Mouse (Mus musculus): ENCODE results near the gene Gchfr.

Gchfr gene

DNA sequence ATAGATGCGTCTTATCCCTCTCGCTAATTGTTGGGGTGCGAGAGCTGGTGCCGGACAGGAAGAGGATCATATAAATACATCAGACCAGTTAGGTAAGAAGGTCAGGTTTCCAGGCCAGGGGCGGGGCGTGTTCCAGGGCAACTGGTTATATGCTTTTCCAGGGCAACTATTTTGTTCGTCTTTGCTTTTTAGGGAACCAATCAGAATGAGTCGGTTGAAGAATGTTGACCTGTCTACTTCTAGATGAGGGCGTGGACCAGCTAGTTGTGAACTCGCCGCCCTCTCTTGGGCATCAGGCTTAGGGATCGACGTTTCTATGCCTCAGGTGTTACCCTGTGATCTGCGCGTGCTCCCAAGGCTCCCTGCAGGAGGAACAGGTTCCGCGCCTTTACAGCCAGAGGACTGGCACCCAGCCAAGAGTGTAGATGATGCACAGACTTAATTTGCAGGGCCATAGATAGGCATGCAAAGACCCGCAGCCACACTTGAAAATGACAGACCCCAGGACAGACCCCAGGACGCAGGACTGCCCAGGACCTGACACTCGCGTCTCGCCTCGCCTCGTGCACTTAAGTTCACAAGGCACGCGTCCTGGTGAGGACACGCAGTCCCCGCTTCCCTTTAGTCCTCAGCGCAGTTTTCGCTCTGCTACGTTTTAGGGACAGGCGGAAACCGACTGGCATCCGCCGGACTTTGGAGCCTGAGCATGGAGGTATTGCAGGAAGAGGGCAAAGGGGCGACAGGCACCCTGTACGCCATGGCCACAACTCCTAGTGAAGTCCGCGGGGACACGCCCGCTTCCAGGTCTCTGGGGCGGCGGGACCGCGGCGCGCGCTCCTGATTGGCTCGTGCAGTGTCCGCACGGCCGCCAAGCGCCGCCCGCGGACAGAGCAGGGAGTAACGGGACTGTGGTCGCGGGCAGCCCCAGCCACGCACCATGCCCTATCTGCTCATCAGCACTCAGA is at the start of gene Gchfr:
Gene Gchfr (plus strand): TSS at position 873 of the 965 bp plus-strand sequence.
- peak in 1 of 2 experiments; percentile 16 for DNase-seq (ENCODE audit: low spot score in 2 of 2)

GRCm38 (mm10) chr2:119136346-119136898 is 31.2 kb upstream of the Gchfr start:
- DNase-seq (ENCODE audit: low spot score in 2 of 2), result no peak

DNA sequence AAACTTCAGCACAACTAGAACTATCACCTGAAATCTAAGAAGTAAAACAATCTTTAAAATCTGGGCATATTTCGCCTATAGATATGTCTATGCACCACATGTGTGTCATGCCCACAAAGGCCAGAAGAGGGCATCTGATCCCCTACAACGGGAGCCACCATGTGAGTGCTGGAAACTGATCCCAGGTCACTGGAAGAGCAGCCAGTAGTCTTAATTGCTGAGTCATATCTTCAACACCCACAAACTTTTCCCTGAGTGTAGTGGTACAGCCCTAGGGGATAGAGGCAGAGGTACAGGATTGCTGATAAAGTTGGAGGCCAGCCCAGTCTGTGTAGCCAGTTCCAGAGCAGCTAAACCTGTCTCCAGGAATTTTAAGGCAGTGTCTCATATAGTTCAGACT is 22.4 kb upstream of the Gchfr start:
- DNase-seq (ENCODE audit: low spot score in 2 of 2), result no peak

GRCm38 (mm10) chr2:119146435-119146834 is 21.1 kb upstream of the Gchfr start:
- DNase-seq (ENCODE audit: low spot score in 2 of 2), result no peak

- no peak for DNase-seq (ENCODE audit: low spot score in 2 of 2)
These were observed 20.4 kb upstream of the Gchfr start for GRCm38 (mm10) chr2:119147160-119147678.

GRCm38 (mm10) chr2:119147775-119148174 is 19.8 kb upstream of the Gchfr start:
- DNase-seq (ENCODE audit: low spot score in 2 of 2), result no peak

DNA sequence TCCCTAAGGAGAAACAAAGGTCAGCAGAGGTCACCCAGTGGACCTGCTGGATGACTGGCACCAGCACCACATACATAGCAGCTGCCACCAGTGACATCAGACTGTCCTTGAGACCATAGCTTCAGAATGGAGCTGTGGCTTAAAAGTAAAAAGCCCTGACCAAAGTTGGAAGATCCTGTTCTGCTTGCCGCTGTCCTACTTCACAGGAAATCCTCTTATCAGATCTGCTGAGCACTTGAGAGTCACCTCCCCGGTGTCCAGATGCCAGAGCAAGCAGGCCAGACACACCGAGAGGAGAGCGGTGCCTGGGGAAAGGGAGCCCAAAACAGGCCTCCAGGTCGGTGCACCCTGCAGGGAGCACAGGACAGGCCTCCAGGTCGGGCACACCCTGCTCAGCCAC is 15.3 kb upstream of the Gchfr start:
- no peak for DNase-seq (ENCODE audit: low spot score in 2 of 2)

GRCm38 (mm10) chr2:119154683-119155082 is 12.9 kb upstream of the Gchfr start:
- DNase-seq (ENCODE audit: low spot score in 2 of 2), result no peak

- DNase-seq (ENCODE audit: low spot score in 2 of 2), result no peak
These were observed 12.2 kb upstream of the Gchfr start for GRCm38 (mm10) chr2:119155388-119155787.

- peak in 1 of 2 experiments; percentile 9 for DNase-seq (ENCODE audit: low spot score in 2 of 2)
These were observed 11.4 kb upstream of the Gchfr start for GRCm38 (mm10) chr2:119156081-119156680.

- peak; percentile 92 to 96 for DNase-seq (ENCODE audit: low spot score in 2 of 2)
These were observed 10.6 kb upstream of the Gchfr start, which contains the start of gene Rmdn3 for GRCm38 (mm10) chr2:119156681-119157572. TSS of gene Rmdn3 (minus strand) at chr2:119157034.

DNA sequence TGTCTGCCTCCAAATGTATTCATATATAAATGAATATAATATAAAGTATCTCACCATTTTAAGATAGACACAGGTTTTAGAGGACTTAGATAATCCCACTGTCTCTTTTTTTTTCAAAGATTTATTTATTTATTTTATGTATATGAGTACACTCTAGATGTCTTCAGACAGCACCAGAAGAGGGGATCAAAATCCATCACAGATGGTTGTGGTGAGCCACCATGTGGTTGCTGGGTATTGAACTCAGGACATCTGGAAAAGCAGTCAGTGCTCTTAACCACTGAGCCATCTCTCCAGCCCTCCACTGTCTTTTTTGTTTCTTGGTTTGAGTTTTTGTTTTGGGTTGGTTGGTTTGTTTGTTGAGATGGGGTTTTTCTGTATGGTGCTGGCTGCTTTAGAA is 9.7 kb upstream of the Gchfr start:
- no peak for DNase-seq (ENCODE audit: low spot score in 2 of 2)

DNA sequence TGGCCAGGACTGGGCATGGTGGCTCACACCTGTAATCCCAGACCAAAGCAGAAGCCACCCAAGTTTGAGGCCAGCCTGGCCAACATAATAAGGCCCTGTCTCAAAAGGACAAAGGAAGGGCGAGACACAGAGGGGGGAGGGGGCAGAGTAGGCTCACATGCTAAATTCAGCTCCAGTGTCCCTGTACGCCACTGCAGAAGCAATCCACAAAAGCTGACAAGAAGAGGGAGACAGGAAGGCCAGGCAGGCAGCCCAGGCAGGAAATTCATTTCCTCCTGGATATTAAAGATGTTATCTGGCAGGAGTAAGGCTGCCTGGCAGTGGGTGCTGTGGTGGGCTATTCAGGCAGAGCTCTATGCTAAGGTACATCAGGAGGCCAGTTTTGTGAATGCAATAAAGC is 6.3 kb upstream of the Gchfr start:
- DNase-seq (ENCODE audit: low spot score in 2 of 2), result no peak

DNA sequence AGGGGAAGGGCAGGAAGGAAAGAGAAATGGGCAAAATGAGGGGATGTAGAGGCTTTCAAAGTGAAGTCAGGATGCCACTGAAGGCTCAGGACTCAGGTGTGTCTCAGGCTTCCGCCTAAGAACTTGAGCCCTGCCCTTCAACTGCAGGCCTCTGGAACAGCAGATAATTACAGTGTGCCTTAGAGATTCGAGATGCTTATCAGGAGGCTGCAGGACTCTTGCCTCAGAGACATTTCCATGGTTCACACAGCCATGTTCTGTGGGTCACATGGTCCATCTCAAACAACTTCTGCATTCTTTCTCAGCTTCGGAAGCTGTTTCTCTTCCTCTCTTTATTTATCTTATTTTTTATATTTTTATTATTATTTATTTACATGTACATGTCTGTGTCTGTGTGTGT is 4.4 kb upstream of the Gchfr start:
- DNase-seq (ENCODE audit: low spot score in 2 of 2), result no peak

DNA sequence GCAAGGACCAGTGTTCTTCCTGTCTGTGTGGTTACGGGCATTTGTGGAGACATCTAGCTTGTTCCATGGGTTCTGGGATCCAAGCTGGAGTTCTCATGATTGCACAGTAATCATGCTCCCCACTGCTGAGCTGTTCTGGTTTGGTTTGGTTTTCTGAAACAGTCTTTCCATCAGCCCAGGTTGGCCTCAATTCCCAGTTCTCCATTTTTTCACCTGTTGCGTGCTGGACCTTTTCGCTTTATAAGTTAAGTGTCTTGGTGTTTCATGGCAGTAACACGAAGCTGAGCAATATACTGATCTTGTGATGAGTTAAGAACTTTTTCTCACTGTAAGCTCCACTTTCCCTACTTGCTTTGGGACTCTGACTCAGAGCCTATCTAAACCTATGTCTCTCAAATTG is 3.6 kb upstream of the Gchfr start:
- DNase-seq (ENCODE audit: low spot score in 2 of 2), result no peak

- DNase-seq (ENCODE audit: low spot score in 2 of 2), result no peak
These were observed 2.2 kb upstream of the Gchfr start for GRCm38 (mm10) chr2:119165401-119165800.

DNA sequence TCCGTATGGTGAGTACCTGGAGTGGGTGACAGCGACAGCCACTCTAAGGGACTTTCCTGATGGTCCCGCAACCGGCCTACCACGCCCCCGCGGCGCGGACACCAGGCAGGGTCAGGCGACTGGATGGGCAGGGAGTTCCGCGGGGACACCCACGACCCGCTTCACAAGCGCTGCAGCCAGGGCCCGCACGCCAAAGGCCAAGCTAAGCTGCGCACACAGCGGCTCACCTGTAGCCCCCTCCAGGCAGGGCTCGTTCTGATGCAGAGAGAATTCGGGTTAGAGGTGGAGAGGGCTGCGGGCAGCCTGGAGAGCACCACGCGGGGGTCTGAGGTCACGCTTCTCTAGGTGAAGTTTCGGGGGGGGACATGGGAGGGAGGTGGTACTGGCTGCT is 288 bp downstream of the Gchfr start:
- DNase-seq (ENCODE audit: low spot score in 2 of 2), result no peak

DNA sequence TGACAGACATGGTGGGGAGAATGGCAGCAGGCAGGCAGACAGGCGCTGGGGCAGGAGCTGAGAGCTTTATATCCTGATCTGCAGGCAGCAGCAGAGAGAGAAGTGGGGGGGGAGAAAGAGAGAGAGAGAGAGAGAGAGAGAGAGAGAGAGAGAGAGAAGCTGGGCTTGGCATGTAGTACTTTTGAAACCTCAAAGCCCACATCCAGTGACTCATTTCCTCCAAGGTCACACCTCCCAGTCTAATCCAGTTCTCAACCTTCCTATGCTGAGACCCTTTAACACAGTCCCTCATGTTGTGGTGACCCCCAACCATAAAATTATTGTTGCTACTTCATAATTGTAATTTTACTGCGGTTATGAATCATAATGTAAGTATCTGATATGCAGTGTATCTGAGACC is 2.7 kb downstream of the Gchfr start:
- no peak for DNase-seq (ENCODE audit: low spot score in 2 of 2)

- DNase-seq (ENCODE audit: low spot score in 2 of 2), result no peak
These were observed 4.0 kb downstream of the Gchfr start for GRCm38 (mm10) chr2:119171574-119171973.

DNA sequence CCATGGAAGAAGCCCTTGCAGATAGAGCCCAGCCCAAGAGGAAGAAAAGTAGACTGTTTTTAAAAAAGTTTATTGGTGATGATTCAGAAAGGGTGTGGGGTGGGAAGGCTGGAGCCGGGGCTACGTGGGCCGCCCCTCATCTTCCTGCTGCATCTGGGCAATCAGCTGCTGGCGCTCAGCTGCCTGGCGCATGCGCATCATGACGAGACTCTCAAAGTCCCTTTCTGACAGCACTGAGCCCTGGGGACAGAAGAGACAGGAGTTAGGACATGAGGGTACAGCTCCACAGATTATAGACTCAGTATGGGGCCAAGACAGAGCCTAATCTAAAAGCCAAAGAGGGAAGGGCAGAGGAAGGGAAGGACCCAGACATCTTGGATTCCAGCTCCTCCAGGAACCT is 4.9 kb downstream of the Gchfr start:
- DNase-seq (ENCODE audit: low spot score in 2 of 2), result no peak

GRCm38 (mm10) chr2:119172862-119173576 is 5.4 kb downstream of the Gchfr start:
- peak in 1 of 2 experiments; percentile 14 for DNase-seq (ENCODE audit: low spot score in 2 of 2)
